Mouse (Mus musculus): ENCODE measurements around the gene Pllp. TPM values are rescaled to one million over a fixed set of nuclear protein-coding genes. Genes with fewer than 3 reads are reported as not detected.

Gene Pllp
- polyA plus RNA-seq, 1 experiment from 2014 or later: 1.6 TPM

DNA sequence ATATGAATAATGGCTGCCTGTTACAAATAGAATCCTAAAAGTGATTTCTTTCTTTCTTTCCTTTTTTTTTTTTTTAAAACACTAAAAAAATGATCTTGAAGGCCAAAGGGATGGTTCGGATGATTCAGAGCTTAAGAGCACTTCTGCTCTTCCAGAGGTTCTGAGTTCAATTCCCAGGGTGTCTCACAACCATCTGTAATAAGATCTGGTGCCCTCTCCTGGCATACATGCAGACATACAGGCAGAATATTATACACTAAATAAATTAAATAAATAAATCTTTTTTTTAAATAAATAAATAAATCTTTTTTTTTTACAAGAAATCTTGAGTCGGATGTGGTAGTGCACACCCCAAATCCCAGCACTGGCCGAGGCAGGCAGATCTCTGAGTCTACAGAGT, 54.1 kb downstream of the Pllp start:
- H3K4me2 ChIP-seq (ENCODE audit: low read length): no peak overlapping the region
- H3K27ac ChIP-seq (ENCODE audit: low read length): no peak overlapping the region
- H3K36me3 ChIP-seq (ENCODE audit: control insufficient read depth, insufficient read depth): peaks cover 23% of the 10 kb centered on the region
- H3K9ac ChIP-seq (replicated peaks; ENCODE audit: low read depth, low read length): no peak overlapping the region
- no peak for ATAC-seq
- no peaks in the 10 kb centered on the region for H3K4me1 ChIP-seq (replicated peaks; ENCODE audit: control insufficient read depth, insufficient read depth, low read length)
- H3K4me3 ChIP-seq (replicated peaks; ENCODE audit: low read length): no peak overlapping the region
- WGBS: 93% methylated on average over 3 of the region's 3 CpGs
- no peaks in the 10 kb centered on the region for H3K9me3 ChIP-seq (ENCODE audit: control insufficient read depth, low read length)
- no peaks in the 10 kb centered on the region for H3K27me3 ChIP-seq (replicated peaks; ENCODE audit: control insufficient read depth, insufficient read depth, low read length)

- no peak overlapping the region for H3K4me2 ChIP-seq (ENCODE audit: low read length)
- peaks cover 24% of the 10 kb centered on the region for H3K36me3 ChIP-seq (ENCODE audit: control insufficient read depth, insufficient read depth)
- no peaks in the 10 kb centered on the region for H3K4me1 ChIP-seq (replicated peaks; ENCODE audit: control insufficient read depth, insufficient read depth, low read length)
- H3K9me3 ChIP-seq (ENCODE audit: control insufficient read depth, low read length): no peaks in the 10 kb centered on the region
- no peak for ATAC-seq
- H3K27me3 ChIP-seq (replicated peaks; ENCODE audit: control insufficient read depth, insufficient read depth, low read length): no peaks in the 10 kb centered on the region
- H3K4me3 ChIP-seq (replicated peaks; ENCODE audit: low read length): no peak overlapping the region
- WGBS: 98% methylated on average over 2 of the region's 2 CpGs
- no peak overlapping the region for H3K9ac ChIP-seq (replicated peaks; ENCODE audit: low read depth, low read length)
- no peak overlapping the region for H3K27ac ChIP-seq (ENCODE audit: low read length)
Measured at GRCm38 (mm10) chr8:94641183-94641582, 54.9 kb downstream of the Pllp start.

DNA sequence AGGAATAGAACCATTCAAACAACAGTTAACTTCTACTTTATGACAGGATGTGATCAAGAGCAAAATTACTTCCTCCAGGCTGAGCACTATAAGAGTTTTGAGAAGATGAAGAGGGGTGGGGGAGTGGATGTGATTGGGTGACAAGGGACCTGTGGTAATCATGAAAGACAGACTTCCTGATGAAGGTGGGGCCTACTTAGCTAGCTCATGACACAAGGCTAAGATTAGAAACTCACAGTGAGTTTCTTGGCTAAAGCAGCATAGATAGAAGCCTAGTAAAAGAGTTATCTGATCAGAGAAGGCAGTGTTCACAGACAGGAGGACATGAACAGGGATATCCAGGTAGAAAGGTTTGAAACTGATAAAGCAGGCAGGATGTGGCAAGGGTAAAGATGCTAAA, 61.9 kb downstream of the Pllp start:
- Histone ChIP-seq H3K27ac (ENCODE audit: low read length) (no peak overlapping the region), H3K4me3 (replicated peaks; ENCODE audit: low read length) (no peak overlapping the region), H3K9me3 (ENCODE audit: control insufficient read depth, low read length) (no peaks in the 10 kb centered on the region), H3K36me3 (ENCODE audit: control insufficient read depth, insufficient read depth) (peaks cover 27% of the 10 kb centered on the region), H3K27me3 (replicated peaks; ENCODE audit: control insufficient read depth, insufficient read depth, low read length) (no peaks in the 10 kb centered on the region), H3K4me1 (replicated peaks; ENCODE audit: control insufficient read depth, insufficient read depth, low read length) (no peaks in the 10 kb centered on the region), H3K4me2 (ENCODE audit: low read length) (no peak overlapping the region), H3K9ac (replicated peaks; ENCODE audit: low read depth, low read length) (no peak overlapping the region)
- ATAC-seq: no peak

GRCm38 (mm10) chr8:94633564-94634194, 62.4 kb downstream of the Pllp start:
- Histone ChIP-seq H3K27me3 (replicated peaks; ENCODE audit: control insufficient read depth, insufficient read depth, low read length) (no peaks in the 10 kb centered on the region), H3K9ac (replicated peaks; ENCODE audit: low read depth, low read length) (no peak overlapping the region), H3K4me3 (replicated peaks; ENCODE audit: low read length) (no peak overlapping the region), H3K4me1 (replicated peaks; ENCODE audit: control insufficient read depth, insufficient read depth, low read length) (no peaks in the 10 kb centered on the region), H3K4me2 (ENCODE audit: low read length) (no peak overlapping the region), H3K9me3 (ENCODE audit: control insufficient read depth, low read length) (no peaks in the 10 kb centered on the region), H3K36me3 (ENCODE audit: control insufficient read depth, insufficient read depth) (peaks cover 27% of the 10 kb centered on the region), H3K27ac (ENCODE audit: low read length) (no peak overlapping the region)
- ATAC-seq: no peak
- 88% methylated on average over 2 of the region's 2 CpGs for WGBS

Other genes starting within 250 kb of the Pllp start
- 21.1 and 29.2 TPM in 2 replicates for gene Cpne2, start 163.3 kb downstream of the Pllp start, polyA plus RNA-seq (2015; fragmentation: Nextera tagmentation; extraction: Ambion mirVana)
- 50.8 and 54.5 TPM in 2 replicates for gene Rspry1, start 94.3 kb downstream of the Pllp start, polyA plus RNA-seq (2015; fragmentation: Nextera tagmentation; extraction: Ambion mirVana)
- gene Fam192a, start 94.3 kb downstream of the Pllp start, polyA plus RNA-seq (2015; fragmentation: Nextera tagmentation; extraction: Ambion mirVana): 105 and 115 TPM in 2 replicates
- 180 TPM in 2 replicates for gene Arl2bp, start 29.7 kb downstream of the Pllp start, polyA plus RNA-seq (2015; fragmentation: Nextera tagmentation; extraction: Ambion mirVana)
- gene Ccl22, start 49.3 kb upstream of the Pllp start, polyA plus RNA-seq (2015; fragmentation: Nextera tagmentation; extraction: Ambion mirVana): not detected in 2 replicates
- gene Cx3cl1, start 75.7 kb upstream of the Pllp start, polyA plus RNA-seq (2015; fragmentation: Nextera tagmentation; extraction: Ambion mirVana): 15.1 and 23.8 TPM in 2 replicates
- 0.77 TPM in 1 of 2 replicates, not detected in the other for gene Ccl17, start 114.2 kb upstream of the Pllp start, polyA plus RNA-seq (2015; fragmentation: Nextera tagmentation; extraction: Ambion mirVana)
- gene Coq9, start 142.0 kb upstream of the Pllp start, polyA plus RNA-seq (2015; fragmentation: Nextera tagmentation; extraction: Ambion mirVana): 56.8 and 60.7 TPM in 2 replicates
- 119 and 148 TPM in 2 replicates for gene Ciapin1, start 142.1 kb upstream of the Pllp start, polyA plus RNA-seq (2015; fragmentation: Nextera tagmentation; extraction: Ambion mirVana)
- gene Polr2c, start 161.2 kb upstream of the Pllp start, polyA plus RNA-seq (2015; fragmentation: Nextera tagmentation; extraction: Ambion mirVana): 150 and 153 TPM in 2 replicates
- gene Dok4, start 180.1 kb upstream of the Pllp start, polyA plus RNA-seq (2015; fragmentation: Nextera tagmentation; extraction: Ambion mirVana): 75.3 and 81.4 TPM in 2 replicates
- gene Ccdc102a, start 221.8 kb upstream of the Pllp start, polyA plus RNA-seq (2015; fragmentation: Nextera tagmentation; extraction: Ambion mirVana): 4.6 and 5.7 TPM in 2 replicates
- gene Adgrg5, start 227.4 kb upstream of the Pllp start, polyA plus RNA-seq (2015; fragmentation: Nextera tagmentation; extraction: Ambion mirVana): not detected in 2 replicates